Mouse (Mus musculus) thymus, postnatal 0 days (tissue): ENCODE data around the gene Ikzf2. TPM values are rescaled to one million over a fixed set of nuclear protein-coding genes. Genes with fewer than 3 reads are reported as not detected.

Experiments used
- DNase-seq: peaks from one replicate; pipeline ENCODE4 v3.0.0-alpha.2; 2015; ENCODE audit warnings: low spot score
- polyA plus RNA-seq: library from polyadenylated mRNA; unstranded; fragments of >200 nt; fragmentation: Nextera tagmentation; extraction: Ambion mirVana; gene quantifications from 2 replicates; pipeline ENCODE4 v1.2.1, GENCODE M21; 2015

Gene Ikzf2
- polyA plus RNA-seq, 1 experiment from 2014 or later, result 29.9 TPM

- DNase-seq, result no peak
Observed at GRCm38 (mm10) chr1:69599074-69599772, 87.8 kb downstream of the Ikzf2 start.

GRCm38 (mm10) chr1:69591889-69592288, 95.2 kb downstream of the Ikzf2 start:
- no peak for DNase-seq

GRCm38 (mm10) chr1:69591328-69591801, 95.7 kb downstream of the Ikzf2 start:
- no peak for DNase-seq

- DNase-seq, result no peak
Observed at GRCm38 (mm10) chr1:69585546-69585945, 101.5 kb downstream of the Ikzf2 start.

GRCm38 (mm10) chr1:69583932-69584659, 102.9 kb downstream of the Ikzf2 start:
- no peak for DNase-seq

GRCm38 (mm10) chr1:69578917-69579316, 108.1 kb downstream of the Ikzf2 start:
- no peak for DNase-seq

GRCm38 (mm10) chr1:69559443-69560090, 127.5 kb downstream of the Ikzf2 start:
- no peak for DNase-seq

- DNase-seq, result no peak
Observed at GRCm38 (mm10) chr1:69555636-69556151, 131.4 kb downstream of the Ikzf2 start.

GRCm38 (mm10) chr1:69549987-69550386, 137.1 kb downstream of the Ikzf2 start:
- DNase-seq, result no peak

GRCm38 (mm10) chr1:69545885-69546253, 141.2 kb downstream of the Ikzf2 start:
- DNase-seq, result no peak

GRCm38 (mm10) chr1:69545217-69545884, 141.7 kb downstream of the Ikzf2 start:
- DNase-seq, result no peak

- no peak for DNase-seq
Observed at GRCm38 (mm10) chr1:69543774-69544597, 143.1 kb downstream of the Ikzf2 start.

GRCm38 (mm10) chr1:69542546-69542945, 144.5 kb downstream of the Ikzf2 start:
- no peak for DNase-seq

- no peak for DNase-seq
Observed at GRCm38 (mm10) chr1:69538663-69539062, 148.4 kb downstream of the Ikzf2 start.

- DNase-seq, result no peak
Observed at GRCm38 (mm10) chr1:69537619-69538018, 149.4 kb downstream of the Ikzf2 start.

GRCm38 (mm10) chr1:69535507-69535906, 151.5 kb downstream of the Ikzf2 start:
- no peak for DNase-seq

- DNase-seq, result no peak
Observed at GRCm38 (mm10) chr1:69533048-69533447, 154.0 kb downstream of the Ikzf2 start.

- no peak for DNase-seq
Observed at GRCm38 (mm10) chr1:69528696-69529095, 158.3 kb downstream of the Ikzf2 start.

- no peak for DNase-seq
Observed at GRCm38 (mm10) chr1:69521656-69522055, 165.4 kb downstream of the Ikzf2 start.

GRCm38 (mm10) chr1:69519356-69519755, 167.7 kb downstream of the Ikzf2 start:
- DNase-seq, result no peak

- DNase-seq, result no peak
Observed at GRCm38 (mm10) chr1:69518012-69518411, 169.0 kb downstream of the Ikzf2 start.
